Mouse (Mus musculus) skeletal muscle tissue, adult 2 months (tissue): ENCODE data around the gene Lyrm1.
A peak's percentile ranks its signal among the peaks of the same experiment; 100 is the strongest.

Experiments
- DNase-seq: peaks from one replicate; pipeline ENCODE4 v3.0.0-alpha.2; 2012; ENCODE audit warnings: low read depth, low spot score

The Lyrm1 gene

DNA sequence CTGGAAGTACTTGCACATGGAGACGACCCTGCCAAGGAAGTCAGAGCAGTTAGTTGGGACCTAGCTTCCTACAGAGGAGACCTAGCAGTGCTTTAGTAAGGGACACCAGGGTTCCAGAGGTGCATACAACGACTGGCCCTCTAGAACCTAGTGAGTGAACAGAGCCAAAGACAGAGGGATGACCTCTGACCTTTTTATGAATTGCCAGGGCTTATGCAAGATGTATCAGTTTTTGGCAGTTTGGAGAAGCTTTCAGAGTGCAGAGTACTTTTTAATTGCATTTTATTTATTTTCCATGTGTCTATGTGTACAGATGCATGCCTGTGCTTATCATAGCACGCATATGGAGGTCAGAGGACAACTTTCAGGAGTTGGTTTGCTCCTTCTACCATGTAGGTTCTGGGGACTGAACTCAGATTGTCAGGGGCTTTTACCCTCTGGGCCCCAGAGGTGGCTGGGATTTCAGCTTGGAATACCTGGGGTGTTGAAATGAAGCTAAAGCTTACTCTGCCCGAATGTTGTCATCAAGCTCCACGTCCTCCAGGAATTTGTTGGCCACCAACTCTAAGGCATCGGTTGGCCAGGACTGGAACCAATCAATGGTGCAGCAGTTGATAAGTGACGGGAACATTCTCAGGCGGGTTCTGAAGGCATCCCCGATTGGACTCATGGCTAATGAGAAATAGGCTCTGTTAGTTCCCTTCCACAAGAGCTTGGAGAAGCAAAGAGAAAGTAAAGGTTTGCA lies 70.2 kb downstream of the Lyrm1 start:
- no peak for DNase-seq

GRCm38 (mm10) chr7:119969320-119969719 lies 73.7 kb downstream of the Lyrm1 start:
- no peak for DNase-seq

- DNase-seq = no peak
These were observed 78.6 kb downstream of the Lyrm1 start for GRCm38 (mm10) chr7:119974214-119974613.

- DNase-seq = no peak
These were observed 80.6 kb downstream of the Lyrm1 start for GRCm38 (mm10) chr7:119976256-119976655.

GRCm38 (mm10) chr7:119977574-119977973 lies 81.9 kb downstream of the Lyrm1 start:
- no peak for DNase-seq

GRCm38 (mm10) chr7:119978576-119978975 lies 82.9 kb downstream of the Lyrm1 start:
- no peak for DNase-seq

DNA sequence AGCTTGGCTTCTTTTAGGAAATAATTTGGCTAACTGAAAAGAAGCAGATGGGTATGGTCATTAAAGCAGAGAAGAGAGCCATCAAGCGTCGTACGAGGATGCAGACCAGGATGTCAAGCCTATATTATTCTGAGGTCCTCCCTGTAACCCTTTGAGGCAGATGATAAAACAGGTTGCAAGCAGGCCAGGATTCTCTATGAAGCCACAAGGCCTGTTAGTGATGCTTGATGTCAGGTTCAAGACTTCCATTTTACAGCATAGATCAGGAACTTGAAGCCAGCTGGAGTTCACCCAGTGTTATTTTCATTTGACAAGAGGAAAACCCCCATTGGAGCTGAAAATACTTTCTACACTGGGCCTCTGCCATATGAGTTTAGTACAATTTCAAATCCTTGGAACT lies 84.5 kb downstream of the Lyrm1 start:
- DNase-seq = no peak

DNA sequence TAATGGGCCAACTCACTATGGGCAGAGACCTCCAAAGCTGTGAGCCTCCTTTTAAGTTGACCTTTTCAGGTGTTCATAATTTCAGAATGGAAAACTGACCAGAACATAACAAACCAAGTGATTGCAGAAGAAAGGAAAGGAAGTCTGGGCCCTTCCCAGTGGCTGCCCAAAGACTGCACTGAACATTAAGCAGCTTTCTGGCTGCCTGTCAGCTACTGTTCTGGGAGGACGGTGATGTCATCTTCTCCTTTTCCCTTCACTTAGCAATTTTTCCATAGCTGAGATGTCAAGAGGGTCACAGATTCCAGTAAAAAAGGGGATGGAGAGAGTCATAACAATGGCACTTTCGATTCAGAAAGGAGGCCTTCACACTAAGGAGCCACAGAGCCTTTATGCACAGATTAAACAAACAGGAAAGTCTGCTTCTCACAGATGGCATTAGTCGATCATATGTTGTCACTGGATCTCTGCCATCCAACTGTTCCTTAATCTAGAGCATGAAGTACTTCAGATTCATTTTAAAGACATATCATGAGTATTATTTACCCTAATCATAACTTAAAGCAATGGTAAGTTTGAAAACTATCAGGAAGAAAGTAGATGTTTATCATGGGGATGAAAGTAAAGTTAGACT lies 89.7 kb downstream of the Lyrm1 start:
- DNase-seq = peak; percentile 34

DNA sequence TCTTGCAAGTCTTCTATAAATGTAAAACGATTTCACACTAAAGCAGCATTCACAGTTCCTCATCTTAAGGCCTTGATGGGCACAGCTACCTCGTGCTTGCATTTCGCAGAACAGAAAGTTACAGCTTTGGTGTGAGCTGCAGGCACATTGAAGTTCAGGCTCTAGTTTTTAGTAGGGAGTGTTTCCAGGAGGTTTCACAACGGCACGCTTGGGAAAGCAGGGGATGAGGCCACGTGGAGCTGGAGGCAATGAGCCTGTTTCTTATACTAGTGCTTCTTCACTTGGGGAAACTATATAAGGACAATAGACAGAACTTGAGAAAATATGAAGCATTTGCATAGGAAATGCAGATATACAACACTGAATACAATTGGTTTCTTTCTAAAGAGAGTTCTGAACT lies 101.4 kb downstream of the Lyrm1 start:
- DNase-seq = peak; percentile 8
